Mouse (Mus musculus) intestine, embryonic 16.5 days (tissue): ENCODE measurements around the gene Klrd1. TPM values are rescaled to one million over a fixed set of nuclear protein-coding genes. Genes with fewer than 3 reads are reported as not detected.

ENCODE experiments used
- ATAC-seq: fragments of 200-750 bp; cut with Nextera tagmentation; 2 replicates; pipeline ENCODE4 v1.8.0; 2017; ENCODE audit warnings: moderate TSS enrichment, moderate library complexity
- H3K27ac ChIP-seq: fragments of 300-500 bp; sonication (generic); 2 replicates; pipeline ENCODE4 v1.5.1; 2014; ENCODE audit warnings: mild to moderate bottlenecking, low read length
- H3K27me3 ChIP-seq: fragments of 300-500 bp; sonication (generic); replicated peaks from 2 replicates; pipeline ENCODE4 v1.6.1; 2014; ENCODE audit warnings: low read length, control low read depth, mixed read lengths; ENCODE audit not compliant: control insufficient read depth, insufficient read depth
- H3K36me3 ChIP-seq: fragments of 300-500 bp; sonication (generic); 2 replicates; pipeline ENCODE4 v1.6.1; 2014; ENCODE audit warnings: low read length, control low read depth; ENCODE audit not compliant: control insufficient read depth, insufficient read depth
- H3K4me1 ChIP-seq: fragments of 300-500 bp; sonication (generic); 2 replicates; pipeline ENCODE4 v1.6.1; 2014; ENCODE audit warnings: low read length, control low read depth, mixed read lengths; ENCODE audit not compliant: control insufficient read depth, insufficient read depth
- H3K4me2 ChIP-seq: fragments of 300-500 bp; sonication (generic); 2 replicates; pipeline ENCODE4 v1.6.1; 2014; ENCODE audit warnings: low read depth, low read length, control low read depth
- H3K4me3 ChIP-seq: fragments of 300-500 bp; sonication (generic); 2 replicates; pipeline ENCODE4 v1.5.1; 2014; ENCODE audit warnings: mild to moderate bottlenecking, low read length
- H3K9ac ChIP-seq: fragments of 300-500 bp; sonication (generic); 2 replicates; pipeline ENCODE4 v1.6.1; 2014; ENCODE audit warnings: low read depth, low read length
- H3K9me3 ChIP-seq: fragments of 300-500 bp; sonication (generic); 2 replicates; pipeline ENCODE4 v1.6.1; 2016; ENCODE audit warnings: low read length, control low read depth; ENCODE audit not compliant: control insufficient read depth
- WGBS: fragments of 180-500 bp; shearing (Covaris S2); extraction: QIAGEN DNeasy Blood & Tissue Kit; methylation state at CpG from one replicate; pipeline ENCODE4 v1.1.7; 2014; 5-methylcytosine and 5-hydroxymethylcytosine counted together
- polyA plus RNA-seq: library from polyadenylated mRNA; unstranded; fragments of >200 nt; fragmentation: Nextera tagmentation; extraction: Ambion mirVana; gene quantifications from 2 replicates; pipeline ENCODE4 v1.2.1, GENCODE M21; 2015

Gene Klrd1
- 1.6 and 2.4 TPM in 2 replicates for polyA plus RNA-seq

- Histone ChIP-seq H3K9ac (no peak within 1 kb of the TSS), H3K27me3 (no peaks in the 10 kb centered on the region), H3K4me3 (no peak within 1 kb of the TSS), H3K4me2 (no peak within 1 kb of the TSS), H3K4me1 (no peaks in the 10 kb centered on the region), H3K9me3 (no peaks in the 10 kb centered on the region), H3K27ac (no peak within 1 kb of the TSS), H3K36me3 (no peaks in the 10 kb centered on the region)
- 69% methylated on average over 3 of the region's 3 CpGs for WGBS
- ATAC-seq, result no peak
Measured at GRCm38 (mm10) chr6:129591508-129591907, at the start of gene Klrd1. TSS of gene Klrd1 (plus strand) at chr6:129591782.

- Histone ChIP-seq H3K4me3 (no peak overlapping the region), H3K4me2 (no peak overlapping the region), H3K27ac (no peak overlapping the region), H3K9ac (no peak overlapping the region), H3K4me1 (no peaks in the 10 kb centered on the region), H3K9me3 (no peaks in the 10 kb centered on the region), H3K27me3 (no peaks in the 10 kb centered on the region), H3K36me3 (peaks cover 10% of the 10 kb centered on the region; the same call in 1 of the 2 replicates)
- ATAC-seq, result no peak
- WGBS, result 80% methylated on average over 9 of the region's 9 CpGs
Measured at GRCm38 (mm10) chr6:129541931-129542330, 49.7 kb upstream of the Klrd1 start.

- no peak for ATAC-seq
- Histone ChIP-seq H3K36me3 (peaks cover 10% of the 10 kb centered on the region; the same call in 1 of the 2 replicates), H3K4me3 (no peak overlapping the region), H3K27ac (no peak overlapping the region), H3K9ac (no peak overlapping the region), H3K9me3 (no peaks in the 10 kb centered on the region), H3K27me3 (no peaks in the 10 kb centered on the region), H3K4me2 (no peak overlapping the region), H3K4me1 (no peaks in the 10 kb centered on the region)
- 90% methylated on average over 3 of the region's 3 CpGs for WGBS
Measured at GRCm38 (mm10) chr6:129542540-129542939, 49.0 kb upstream of the Klrd1 start.

GRCm38 (mm10) chr6:129543709-129544606 is 47.6 kb upstream of the Klrd1 start:
- no peaks in the 10 kb centered on the region for H3K27me3 ChIP-seq
- H3K36me3 ChIP-seq, result peaks cover 4% of the 10 kb centered on the region; the same call in 1 of the 2 replicates
- H3K9ac ChIP-seq, result no peak overlapping the region
- no peaks in the 10 kb centered on the region for H3K4me1 ChIP-seq
- 48% methylated on average over 6 of the region's 6 CpGs for WGBS
- 0 out of 2 replicates have a peak overlapping the region, but pooled peaks have one; percentile 5 for H3K27ac ChIP-seq
- H3K4me3 ChIP-seq, result no peak overlapping the region
- H3K9me3 ChIP-seq, result no peaks in the 10 kb centered on the region
- no peak overlapping the region for H3K4me2 ChIP-seq
- ATAC-seq, result peak; percentile 84

- Histone ChIP-seq H3K27me3 (no peaks in the 10 kb centered on the region), H3K9ac (no peak overlapping the region), H3K4me2 (no peak overlapping the region), H3K9me3 (no peaks in the 10 kb centered on the region), H3K4me3 (no peak overlapping the region), H3K36me3 (no peaks in the 10 kb centered on the region), H3K4me1 (no peaks in the 10 kb centered on the region), H3K27ac (no peak overlapping the region)
- ATAC-seq, result no peak
- WGBS, result 87% methylated on average over 2 of the region's 2 CpGs
Measured at GRCm38 (mm10) chr6:129547277-129547676, 44.3 kb upstream of the Klrd1 start.

- Histone ChIP-seq H3K4me1 (no peaks in the 10 kb centered on the region), H3K27ac (no peak overlapping the region), H3K9ac (no peak overlapping the region), H3K9me3 (no peaks in the 10 kb centered on the region), H3K4me2 (no peak overlapping the region), H3K36me3 (no peaks in the 10 kb centered on the region), H3K4me3 (no peak overlapping the region), H3K27me3 (no peaks in the 10 kb centered on the region)
- WGBS, result 61% methylated on average over 3 of the region's 3 CpGs
- ATAC-seq, result no peak
Measured at GRCm38 (mm10) chr6:129548009-129548408, 43.6 kb upstream of the Klrd1 start.

- no peak overlapping the region for H3K4me3 ChIP-seq
- ATAC-seq, result peak; percentile 70
- no peaks in the 10 kb centered on the region for H3K27me3 ChIP-seq
- H3K4me1 ChIP-seq, result no peaks in the 10 kb centered on the region
- H3K4me2 ChIP-seq, result no peak overlapping the region
- H3K27ac ChIP-seq, result no peak overlapping the region
- H3K9ac ChIP-seq, result no peak overlapping the region
- H3K9me3 ChIP-seq, result no peaks in the 10 kb centered on the region
- no peaks in the 10 kb centered on the region for H3K36me3 ChIP-seq
Measured at GRCm38 (mm10) chr6:129557298-129558023, 34.1 kb upstream of the Klrd1 start.

GRCm38 (mm10) chr6:129558946-129559640 is 32.5 kb upstream of the Klrd1 start:
- H3K4me2 ChIP-seq, result no peak overlapping the region
- no peaks in the 10 kb centered on the region for H3K4me1 ChIP-seq
- no peak overlapping the region for H3K9ac ChIP-seq
- no peak overlapping the region for H3K27ac ChIP-seq
- WGBS, result 16% methylated on average over 12 of the region's 12 CpGs
- H3K27me3 ChIP-seq, result no peaks in the 10 kb centered on the region
- no peaks in the 10 kb centered on the region for H3K9me3 ChIP-seq
- no peak overlapping the region for H3K4me3 ChIP-seq
- peak; percentile 92 for ATAC-seq
- H3K36me3 ChIP-seq, result no peaks in the 10 kb centered on the region

- Histone ChIP-seq H3K36me3 (no peaks in the 10 kb centered on the region), H3K9me3 (no peaks in the 10 kb centered on the region), H3K4me3 (no peak overlapping the region), H3K4me1 (no peaks in the 10 kb centered on the region), H3K9ac (no peak overlapping the region), H3K27me3 (no peaks in the 10 kb centered on the region), H3K4me2 (no peak overlapping the region), H3K27ac (no peak overlapping the region)
- WGBS, result 55% methylated on average over 4 of the region's 4 CpGs
- no peak for ATAC-seq
Measured at GRCm38 (mm10) chr6:129559641-129560027, 31.9 kb upstream of the Klrd1 start.
